Mouse (Mus musculus): ENCODE results near the gene Cfap54.

DNA sequence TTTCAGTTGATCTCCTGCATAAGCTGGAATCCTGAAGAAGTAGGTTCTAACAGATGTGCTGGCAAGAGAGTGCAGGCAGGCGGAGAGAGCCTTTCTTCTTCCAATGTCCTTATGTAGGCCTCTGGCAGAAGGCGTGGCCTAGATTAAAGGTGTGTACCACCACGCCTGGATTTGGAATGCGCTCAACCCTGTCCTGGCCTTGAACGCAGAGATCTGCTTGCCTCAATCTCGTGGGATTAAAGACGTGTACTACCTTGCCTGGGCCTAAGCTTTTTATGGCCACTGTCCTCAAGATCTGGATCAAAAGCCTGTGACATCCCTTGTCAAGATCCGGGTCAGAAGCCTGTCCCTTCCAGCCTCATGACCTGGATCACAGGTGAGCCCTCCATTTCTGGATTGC is 32.5 kb upstream of the Cfap54 start:
- TF ChIP-seq CTCF (IDR thresholded peaks at IDR 0.05; ENCODE audit: low read depth) (no peak), EP300 (IDR thresholded peaks at IDR 0.05; ENCODE audit: low read depth) (no peak)

Measured in liver, postnatal 0 days (tissue).